Mouse (Mus musculus) forebrain, embryonic 13.5 days (tissue): ENCODE measurements at regions not wholly inside any gene's neighbourhood (a gene's known extent, or its start where the extent isn't known, plus 50 kb on each side); places are given as distances from the start of the nearest gene placed in this dataset.

Experiments used
- ATAC-seq: fragments of 200-750 bp; cut with Nextera tagmentation; 2 replicates; pipeline ENCODE4 v1.8.0; 2017
- H3K27ac ChIP-seq: fragments of 300-500 bp; sonication (generic); 2 replicates; pipeline ENCODE4 v1.5.1; 2015; ENCODE audit warnings: inconsistent platforms, mild to moderate bottlenecking, moderate library complexity
- H3K27me3 ChIP-seq: fragments of 300-500 bp; sonication (generic); 2 replicates; pipeline ENCODE4 v1.6.1; 2015; ENCODE audit warnings: mild to moderate bottlenecking, inconsistent platforms
- H3K36me3 ChIP-seq: fragments of 300-500 bp; sonication (generic); 2 replicates; pipeline ENCODE4 v1.6.1; 2015; ENCODE audit warnings: mild to moderate bottlenecking, inconsistent platforms; ENCODE audit not compliant: poor library complexity, severe bottlenecking
- H3K4me1 ChIP-seq: fragments of 300-500 bp; sonication (generic); 2 replicates; pipeline ENCODE4 v1.6.1; 2015; ENCODE audit warnings: inconsistent platforms
- H3K4me2 ChIP-seq: fragments of 300-500 bp; sonication (generic); 2 replicates; pipeline ENCODE4 v1.6.1; 2015; ENCODE audit warnings: inconsistent platforms, mild to moderate bottlenecking, moderate library complexity
- H3K4me3 ChIP-seq: fragments of 300-500 bp; sonication (generic); 2 replicates; pipeline ENCODE4 v1.5.1; 2015; ENCODE audit warnings: mild to moderate bottlenecking, inconsistent platforms
- H3K9ac ChIP-seq: fragments of 300-500 bp; sonication (generic); 2 replicates; pipeline ENCODE4 v1.6.1; 2015; ENCODE audit warnings: mild to moderate bottlenecking, inconsistent platforms
- H3K9me3 ChIP-seq: fragments of 300-500 bp; sonication (generic); replicated peaks from 2 replicates; pipeline ENCODE4 v1.6.1; 2016; ENCODE audit warnings: inconsistent platforms
- WGBS: fragments of 180-500 bp; shearing (Covaris S2); methylation state at CpG from one replicate; pipeline ENCODE4 v1.1.7; 2015; 5-methylcytosine and 5-hydroxymethylcytosine counted together

- Histone ChIP-seq H3K9me3 (no peaks in the 10 kb centered on the region), H3K36me3 (no peaks in the 10 kb centered on the region), H3K9ac (no peak overlapping the region), H3K4me1 (no peaks in the 10 kb centered on the region), H3K4me3 (no peak overlapping the region), H3K4me2 (no peak overlapping the region), H3K27ac (no peak overlapping the region), H3K27me3 (no peaks in the 10 kb centered on the region)
- ATAC-seq: no peak
- 86% methylated on average over 3 of the region's 3 CpGs for WGBS
Observed at GRCm38 (mm10) chr10:56799307-56799706, 422.2 kb downstream of the Gja1 start.

GRCm38 (mm10) chr10:56799745-56800144 is 422.6 kb downstream of the Gja1 start:
- Histone ChIP-seq H3K36me3 (no peaks in the 10 kb centered on the region), H3K27ac (no peak overlapping the region), H3K4me1 (no peaks in the 10 kb centered on the region), H3K4me3 (no peak overlapping the region), H3K9ac (no peak overlapping the region), H3K4me2 (no peak overlapping the region), H3K9me3 (no peaks in the 10 kb centered on the region), H3K27me3 (no peaks in the 10 kb centered on the region)
- 81% methylated on average over 3 of the region's 3 CpGs for WGBS
- ATAC-seq: no peak

- no peaks in the 10 kb centered on the region for H3K9me3 ChIP-seq
- no peak overlapping the region for H3K27ac ChIP-seq
- ATAC-seq: no peak
- no peak overlapping the region for H3K9ac ChIP-seq
- H3K4me2 ChIP-seq: no peak overlapping the region
- 64% methylated on average over 1 of the region's 1 CpGs for WGBS
- no peaks in the 10 kb centered on the region for H3K27me3 ChIP-seq
- H3K4me3 ChIP-seq: no peak overlapping the region
- H3K4me1 ChIP-seq: no peaks in the 10 kb centered on the region
- H3K36me3 ChIP-seq: no peaks in the 10 kb centered on the region
Observed at GRCm38 (mm10) chr10:56809006-56809405, 431.9 kb downstream of the Gja1 start.

DNA sequence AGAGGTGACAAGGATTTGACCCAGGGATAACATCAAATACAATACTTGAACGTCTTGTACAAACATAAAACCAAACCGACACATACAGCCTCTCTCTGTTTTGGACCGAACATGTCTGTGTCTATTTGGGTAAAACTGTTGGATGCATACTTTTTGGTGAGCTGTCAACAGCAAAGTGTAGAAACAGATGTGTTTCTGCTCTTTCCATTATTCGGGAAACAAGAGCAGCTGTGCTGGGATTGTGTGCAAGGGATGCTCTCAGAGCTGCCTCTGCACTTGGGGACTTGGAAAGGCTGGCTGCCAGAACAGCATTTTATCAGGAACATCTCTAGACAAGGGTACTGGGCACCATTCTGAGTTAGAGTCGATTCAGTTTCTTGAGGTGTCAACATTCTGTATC is 445.0 kb downstream of the Gja1 start:
- 75% methylated on average over 5 of the region's 5 CpGs for WGBS

DNA sequence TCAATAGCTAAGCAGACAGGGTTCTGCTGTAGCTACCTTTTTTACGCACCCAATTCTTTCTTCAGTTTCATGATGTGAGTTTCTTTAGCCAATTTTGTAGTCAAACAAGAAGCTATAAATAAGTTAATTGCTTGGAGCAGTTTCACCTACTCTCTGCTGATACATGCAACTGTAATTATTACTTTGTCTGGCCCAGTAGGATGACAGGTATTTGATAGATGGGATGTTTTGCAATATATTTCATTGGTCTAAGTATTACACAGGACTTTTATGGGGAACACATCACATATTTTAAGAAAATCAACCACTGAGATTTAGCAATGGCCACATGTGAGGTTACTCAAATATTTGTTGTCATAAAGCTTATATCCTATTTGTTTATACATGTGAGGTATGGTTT is 454.2 kb downstream of the Gja1 start:
- H3K27me3 ChIP-seq: no peaks in the 10 kb centered on the region
- no peak overlapping the region for H3K9ac ChIP-seq
- WGBS: 91% methylated on average over 1 of the region's 1 CpGs
- ATAC-seq: no peak
- no peak overlapping the region for H3K4me3 ChIP-seq
- H3K36me3 ChIP-seq: no peaks in the 10 kb centered on the region
- no peaks in the 10 kb centered on the region for H3K9me3 ChIP-seq
- H3K4me1 ChIP-seq: no peaks in the 10 kb centered on the region
- H3K27ac ChIP-seq: no peak overlapping the region
- H3K4me2 ChIP-seq: no peak overlapping the region

More for the DNA sequence above, 445.0 kb downstream of the Gja1 start:
- Histone ChIP-seq H3K27ac (no peak overlapping the region), H3K9ac (no peak overlapping the region), H3K9me3 (no peaks in the 10 kb centered on the region), H3K36me3 (no peaks in the 10 kb centered on the region), H3K27me3 (no peaks in the 10 kb centered on the region), H3K4me1 (no peaks in the 10 kb centered on the region), H3K4me3 (no peak overlapping the region), H3K4me2 (no peak overlapping the region)
- no peak for ATAC-seq

DNA sequence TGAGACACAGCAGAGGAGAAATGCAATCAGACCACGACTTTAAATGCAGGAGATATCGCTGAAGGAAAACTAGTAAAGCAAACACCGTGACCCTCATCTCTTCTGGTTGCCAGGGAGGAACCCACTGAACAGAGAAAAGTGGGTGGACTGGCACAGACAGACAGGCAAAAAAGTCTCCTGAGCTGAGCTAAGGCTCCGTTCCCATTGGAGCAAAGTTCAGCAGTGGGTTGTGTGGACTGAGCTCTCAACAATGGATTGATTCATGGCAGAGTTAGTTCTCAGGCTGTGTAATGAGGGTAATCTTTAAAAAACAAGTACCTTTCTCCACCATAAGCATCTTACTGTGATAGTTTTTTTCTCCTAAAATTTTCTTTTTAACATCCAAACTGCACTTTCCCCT is 454.8 kb downstream of the Gja1 start:
- Histone ChIP-seq H3K9ac (no peak overlapping the region), H3K4me1 (no peaks in the 10 kb centered on the region), H3K27ac (no peak overlapping the region), H3K27me3 (no peaks in the 10 kb centered on the region), H3K36me3 (no peaks in the 10 kb centered on the region), H3K4me3 (no peak overlapping the region), H3K9me3 (no peaks in the 10 kb centered on the region), H3K4me2 (no peak overlapping the region)
- 89% methylated on average over 4 of the region's 4 CpGs for WGBS
- ATAC-seq: no peak

DNA sequence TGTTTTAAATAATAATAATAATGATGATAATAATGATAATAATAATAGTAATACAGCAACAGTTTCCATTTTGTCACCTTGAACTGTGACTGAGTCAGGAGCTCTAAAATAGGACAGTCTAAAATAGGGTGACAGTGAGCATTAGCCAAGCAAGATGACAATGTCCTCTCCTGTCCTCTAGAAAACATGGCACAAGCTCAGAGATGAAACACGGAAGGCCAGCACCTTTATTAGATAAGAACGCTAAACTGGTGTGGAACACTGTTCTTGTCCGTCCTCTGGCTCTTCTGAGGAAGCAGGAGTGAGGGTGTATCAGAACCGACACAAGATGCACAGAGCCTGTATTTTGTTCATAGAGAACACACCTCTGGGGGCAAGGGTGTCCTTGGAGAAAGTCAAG is 459.0 kb downstream of the Gja1 start:
- no peak overlapping the region for H3K27ac ChIP-seq
- no peaks in the 10 kb centered on the region for H3K27me3 ChIP-seq
- H3K9me3 ChIP-seq: no peaks in the 10 kb centered on the region
- H3K4me1 ChIP-seq: peaks cover 12% of the 10 kb centered on the region
- WGBS: 89% methylated on average over 4 of the region's 4 CpGs
- no peak for ATAC-seq
- no peak overlapping the region for H3K4me3 ChIP-seq
- no peak overlapping the region for H3K4me2 ChIP-seq
- H3K36me3 ChIP-seq: no peaks in the 10 kb centered on the region
- H3K9ac ChIP-seq: no peak overlapping the region

GRCm38 (mm10) chr10:56839006-56839495 is 461.9 kb downstream of the Gja1 start:
- H3K27ac ChIP-seq: peak overlapping the region; percentile 7
- ATAC-seq: peak; percentile 82
- WGBS: 32% methylated on average over 9 of the region's 9 CpGs
- H3K4me1 ChIP-seq: peaks cover 12% of the 10 kb centered on the region
- H3K4me3 ChIP-seq: no peak overlapping the region
- H3K9ac ChIP-seq: no peak overlapping the region
- no peaks in the 10 kb centered on the region for H3K9me3 ChIP-seq
- no peaks in the 10 kb centered on the region for H3K27me3 ChIP-seq
- peak overlapping the region; percentile 18; the same call in 1 of the 2 replicates for H3K4me2 ChIP-seq
- no peaks in the 10 kb centered on the region for H3K36me3 ChIP-seq

GRCm38 (mm10) chr10:56839545-56839944 is 462.4 kb downstream of the Gja1 start:
- no peaks in the 10 kb centered on the region for H3K36me3 ChIP-seq
- no peaks in the 10 kb centered on the region for H3K9me3 ChIP-seq
- H3K4me3 ChIP-seq: no peak overlapping the region
- no peak overlapping the region for H3K4me2 ChIP-seq
- H3K27ac ChIP-seq: peak overlapping the region; percentile 7
- 22% methylated on average over 2 of the region's 2 CpGs for WGBS
- peak; percentile 78 for ATAC-seq
- H3K4me1 ChIP-seq: peaks cover 12% of the 10 kb centered on the region
- no peak overlapping the region for H3K9ac ChIP-seq
- H3K27me3 ChIP-seq: no peaks in the 10 kb centered on the region

GRCm38 (mm10) chr10:56840732-56841131 is 463.6 kb downstream of the Gja1 start:
- H3K4me3 ChIP-seq: no peak overlapping the region
- H3K36me3 ChIP-seq: no peaks in the 10 kb centered on the region
- no peak overlapping the region for H3K27ac ChIP-seq
- no peaks in the 10 kb centered on the region for H3K27me3 ChIP-seq
- ATAC-seq: no peak
- no peak overlapping the region for H3K4me2 ChIP-seq
- WGBS: 71% methylated on average over 5 of the region's 5 CpGs
- no peak overlapping the region for H3K9ac ChIP-seq
- no peaks in the 10 kb centered on the region for H3K9me3 ChIP-seq
- peaks cover 12% of the 10 kb centered on the region for H3K4me1 ChIP-seq

GRCm38 (mm10) chr10:56841486-56841885 is 464.4 kb downstream of the Gja1 start:
- 67% methylated on average over 8 of the region's 8 CpGs for WGBS
- H3K4me3 ChIP-seq: no peak overlapping the region
- no peaks in the 10 kb centered on the region for H3K27me3 ChIP-seq
- H3K36me3 ChIP-seq: no peaks in the 10 kb centered on the region
- H3K27ac ChIP-seq: no peak overlapping the region
- no peak for ATAC-seq
- H3K9me3 ChIP-seq: no peaks in the 10 kb centered on the region
- H3K4me1 ChIP-seq: peaks cover 12% of the 10 kb centered on the region
- no peak overlapping the region for H3K9ac ChIP-seq
- no peak overlapping the region for H3K4me2 ChIP-seq

DNA sequence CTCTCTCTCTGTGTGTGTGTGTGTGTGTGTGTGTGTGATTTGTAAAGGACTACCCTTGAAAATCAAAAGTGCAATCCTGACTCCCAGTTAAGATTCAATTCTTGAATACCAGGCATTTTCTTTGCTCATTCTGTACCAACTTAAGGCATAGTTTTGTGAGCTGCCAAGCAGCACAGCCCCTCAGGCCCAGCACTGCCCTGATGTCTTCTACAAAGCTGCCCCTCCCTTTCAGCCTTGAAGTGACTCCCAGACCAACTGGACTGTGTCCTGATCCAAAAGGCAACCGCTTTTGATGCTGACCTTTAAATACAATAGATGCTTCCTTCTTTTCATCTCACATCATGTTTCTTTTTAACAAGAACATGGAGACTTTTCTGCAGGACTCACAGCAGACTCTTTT is 464.8 kb downstream of the Gja1 start:
- ATAC-seq: no peak
- Histone ChIP-seq H3K4me2 (no peak overlapping the region), H3K27me3 (no peaks in the 10 kb centered on the region), H3K27ac (no peak overlapping the region), H3K4me3 (no peak overlapping the region), H3K4me1 (peaks cover 12% of the 10 kb centered on the region), H3K9me3 (no peaks in the 10 kb centered on the region), H3K9ac (no peak overlapping the region), H3K36me3 (no peaks in the 10 kb centered on the region)
- 19% methylated on average over 1 of the region's 1 CpGs for WGBS

GRCm38 (mm10) chr10:56852484-56852883 is 475.4 kb downstream of the Gja1 start:
- Histone ChIP-seq H3K4me1 (no peaks in the 10 kb centered on the region), H3K9me3 (no peaks in the 10 kb centered on the region)

More at GRCm38 (mm10) chr10:56852484-56852883, 475.4 kb downstream of the Gja1 start:
- H3K9ac ChIP-seq: no peak overlapping the region
- H3K36me3 ChIP-seq: no peaks in the 10 kb centered on the region
- WGBS: 87% methylated on average over 2 of the region's 2 CpGs
- H3K4me2 ChIP-seq: no peak overlapping the region
- no peak for ATAC-seq
- no peaks in the 10 kb centered on the region for H3K27me3 ChIP-seq
- H3K4me3 ChIP-seq: no peak overlapping the region
- H3K27ac ChIP-seq: no peak overlapping the region
